Comparison of ENCODE assay signal across 21 mouse cellular contexts in the genomic region with DNA sequence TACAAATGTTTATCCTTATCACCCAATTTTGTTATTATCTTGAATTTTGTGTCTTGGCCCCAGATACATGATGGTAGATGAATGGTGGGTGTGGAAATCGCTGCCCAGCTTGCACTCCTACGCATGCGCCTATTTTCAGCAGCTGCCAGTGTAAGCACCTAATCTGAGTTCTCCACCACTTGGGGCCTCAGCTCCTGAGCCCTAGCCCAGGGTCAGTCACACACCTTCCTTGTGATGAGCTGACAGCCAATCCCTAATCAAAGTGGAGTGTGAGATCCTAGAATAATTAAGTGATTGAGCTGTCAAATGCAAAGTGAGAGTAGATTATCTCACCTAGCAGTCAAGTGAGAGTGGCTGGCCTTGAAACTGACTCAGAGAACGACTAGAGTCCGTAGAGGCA.
A peak's percentile ranks its signal among the peaks of the same experiment; 100 is the strongest.
DNase-seq lines count a peak whose midpoint lies in the region; ATAC-seq lines count a peak whose summit lies in the region.
"Had no signal": no experiment of that assay in that cellular context is flagged by ENCODE, and none has a peak within 500 bp of the region (broad histone marks: within the 10 kb centered on the region; RNA-seq: fewer than 3 reads in every experiment).

No protein-coding gene starts in this region.

- no peaks in the 10 kb centered on the region for H3K4me1 ChIP-seq in heart, embryonic 15.5 days (replicated peaks)
- H3K4me1 ChIP-seq: forebrain, embryonic 10.5 days; forebrain, embryonic 12.5 days had no signal

- 0 out of 2 replicates have a peak, but pooled peaks have one; percentile 51 for ATAC-seq in heart, embryonic 15.5 days (replicated peaks; ENCODE audit: insufficient number of reproducible peaks, insufficient read depth, low FRiP score, low read depth)
- ATAC-seq: forebrain, embryonic 14.5 days; forebrain, embryonic 16.5 days had no signal

- H3K4me3 ChIP-seq in heart, embryonic 15.5 days = no peak overlapping the region
- H3K4me3 ChIP-seq: embryonic facial prominence, embryonic 13.5 days; embryonic facial prominence, embryonic 15.5 days; erythroblast, embryonic 14.5 days; forebrain, embryonic 10.5 days; forebrain, embryonic 12.5 days had no signal

- no peak for DNase-seq in heart, adult 18-20 months
- peak; percentile 28 for DNase-seq in layer of hippocampus, adult 9-11 months
- no peak for DNase-seq in layer of hippocampus, adult 11-12 months (ENCODE audit: low spot score)
- DNase-seq: adrenal gland, adult 2 months; adrenal gland, postnatal 10 days; adrenal gland, postnatal 25 days; cerebellum, adult 11 months; cerebellum, adult 18-20 months; cerebellum, adult 8-10 months; cerebellum, adult 9-11 months; cerebellum, postnatal 14 days; cerebellum, postnatal 36 days; embryo, embryonic 11 days had no signal

- H3K4me2 ChIP-seq in heart, embryonic 15.5 days = no peak overlapping the region
- H3K4me2 ChIP-seq: embryonic facial prominence, embryonic 13.5 days; embryonic facial prominence, embryonic 15.5 days; forebrain, embryonic 12.5 days had no signal

- no peak overlapping the region for H3K9ac ChIP-seq in heart, embryonic 15.5 days
- H3K9ac ChIP-seq: embryonic facial prominence, embryonic 13.5 days; embryonic facial prominence, embryonic 15.5 days; forebrain, embryonic 12.5 days had no signal

- no peaks in the 10 kb centered on the region for H3K9me3 ChIP-seq in heart, embryonic 15.5 days (replicated peaks)
- H3K9me3 ChIP-seq: embryonic facial prominence, embryonic 13.5 days; embryonic facial prominence, embryonic 15.5 days; forebrain, embryonic 10.5 days; forebrain, embryonic 12.5 days had no signal

- peaks cover 9% of the 10 kb centered on the region for H3K36me3 ChIP-seq in heart, embryonic 15.5 days

- no peak overlapping the region for H3K27ac ChIP-seq in heart, embryonic 15.5 days
- H3K27ac ChIP-seq: embryonic facial prominence, embryonic 13.5 days; embryonic facial prominence, embryonic 15.5 days; forebrain, embryonic 10.5 days; forebrain, embryonic 12.5 days had no signal

- 38% methylated on average over 5 of the region's 5 CpGs for WGBS in heart, embryonic 15.5 days

- no peaks in the 10 kb centered on the region for H3K27me3 ChIP-seq in heart, embryonic 15.5 days
- H3K27me3 ChIP-seq: embryonic facial prominence, embryonic 13.5 days; embryonic facial prominence, embryonic 15.5 days; forebrain, embryonic 12.5 days had no signal
